27 mouse cellular contexts compared by ENCODE assay signal in the genomic region with DNA sequence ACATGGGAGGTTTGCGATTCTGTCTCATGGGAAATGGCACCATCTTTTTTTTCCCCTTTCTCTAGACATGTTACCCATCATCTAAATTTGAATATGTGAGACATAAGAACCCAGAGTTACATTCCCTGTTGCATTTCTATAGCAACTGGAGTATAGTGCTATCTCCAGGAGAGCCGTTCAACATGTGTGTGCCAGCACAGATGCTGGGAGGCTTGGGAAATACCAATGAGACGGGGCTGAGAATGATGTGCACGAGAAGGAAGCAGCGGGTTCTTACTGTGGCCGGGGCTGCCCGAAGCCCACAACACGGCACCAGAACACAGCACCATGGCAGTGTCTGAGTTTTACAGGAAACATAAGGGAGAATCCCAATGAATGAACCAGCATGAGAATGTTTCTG. TPM values are rescaled to one million over a fixed set of nuclear protein-coding genes. Genes with fewer than 3 reads are reported as not detected.
DNase-seq lines count a peak whose midpoint lies in the region; ATAC-seq lines count a peak whose summit lies in the region.
"Had no signal": no experiment of that assay in that cellular context is flagged by ENCODE, and none has a peak within 500 bp of the region (broad histone marks: within the 10 kb centered on the region; RNA-seq: fewer than 3 reads in every experiment).

No protein-coding gene starts in this region.

- H3K27me3 ChIP-seq in embryonic facial prominence, embryonic 12.5 days = peaks cover 2% of the 10 kb centered on the region; the same call in 1 of the 2 replicates
- no peaks in the 10 kb centered on the region for H3K27me3 ChIP-seq in embryonic facial prominence, embryonic 10.5 days (replicated peaks; ENCODE audit: low read depth, poor library complexity, severe bottlenecking)
- H3K27me3 ChIP-seq: CH12.LX; embryonic facial prominence, embryonic 13.5 days; embryonic facial prominence, embryonic 15.5 days; forebrain, embryonic 12.5 days; forebrain, embryonic 15.5 days had no signal

- H3K4me2 ChIP-seq in embryonic facial prominence, embryonic 12.5 days (replicated peaks) = peak overlapping the region; percentile 18; the same call in 1 of the 2 replicates
- H3K4me2 ChIP-seq: embryonic facial prominence, embryonic 15.5 days; forebrain, embryonic 12.5 days; forebrain, embryonic 15.5 days had no signal

- H3K9ac ChIP-seq in embryonic facial prominence, embryonic 12.5 days = no peak overlapping the region
- H3K9ac ChIP-seq: embryonic facial prominence, embryonic 13.5 days; embryonic facial prominence, embryonic 15.5 days; forebrain, embryonic 12.5 days; forebrain, embryonic 15.5 days had no signal

- H3K36me3 ChIP-seq in embryonic facial prominence, embryonic 12.5 days = no peaks in the 10 kb centered on the region
- H3K36me3 ChIP-seq in embryonic facial prominence, embryonic 10.5 days (replicated peaks) = no peaks in the 10 kb centered on the region
- H3K36me3 ChIP-seq: embryonic facial prominence, embryonic 13.5 days; embryonic facial prominence, embryonic 15.5 days; forebrain, embryonic 10.5 days; forebrain, embryonic 12.5 days; forebrain, embryonic 15.5 days; G1E had no signal

- peaks cover 10% of the 10 kb centered on the region; the same call in 1 of the 2 replicates for H3K4me1 ChIP-seq in embryonic facial prominence, embryonic 12.5 days
- peaks cover 20% of the 10 kb centered on the region for H3K4me1 ChIP-seq in embryonic facial prominence, embryonic 10.5 days
- H3K4me1 ChIP-seq: embryonic facial prominence, embryonic 15.5 days; forebrain, embryonic 12.5 days had no signal

- 72% methylated on average over 8 of the region's 8 CpGs for WGBS in embryonic facial prominence, embryonic 12.5 days
- 85% methylated on average over 8 of the region's 8 CpGs for WGBS in embryonic facial prominence, embryonic 10.5 days

- no peak overlapping the region for H3K27ac ChIP-seq in embryonic facial prominence, embryonic 12.5 days
- H3K27ac ChIP-seq in embryonic facial prominence, embryonic 10.5 days (replicated peaks) = no peak overlapping the region; the same call in 1 of the 2 replicates
- H3K27ac ChIP-seq: embryonic facial prominence, embryonic 13.5 days; embryonic facial prominence, embryonic 15.5 days; forebrain, embryonic 10.5 days; forebrain, embryonic 12.5 days; forebrain, embryonic 15.5 days had no signal

- no peak for ATAC-seq in embryonic facial prominence, embryonic 12.5 days (ENCODE audit: insufficient number of reproducible peaks, insufficient read depth, low FRiP score, low TSS enrichment)
- peak; percentile 47; the same call in 1 of the 2 replicates for ATAC-seq in frontal cortex, adult (ENCODE audit: low TSS enrichment)
- ATAC-seq: activated CD4-positive, CD25-positive, alpha-beta regulatory T cell, adult 4 months; CD4-positive, CD25-positive, alpha-beta regulatory T cell, adult 4 months; forebrain, embryonic 15.5 days; Patski had no signal

- H3K9me3 ChIP-seq in embryonic facial prominence, embryonic 12.5 days = no peaks in the 10 kb centered on the region
- no peaks in the 10 kb centered on the region for H3K9me3 ChIP-seq in embryonic facial prominence, embryonic 10.5 days
- H3K9me3 ChIP-seq: embryonic facial prominence, embryonic 13.5 days; embryonic facial prominence, embryonic 15.5 days; forebrain, embryonic 10.5 days; forebrain, embryonic 15.5 days; G1E had no signal

- no peak for DNase-seq in embryonic facial prominence, embryonic 10.5 days (ENCODE audit: low spot score)
- no peak for DNase-seq in frontal cortex, postnatal 10 days (ENCODE audit: low spot score in 2 of 2)
- DNase-seq in right cerebral cortex, postnatal 10 days (ENCODE audit: low spot score in 2 of 2) = peak; percentile 28 to 55
- DNase-seq in right cerebral cortex, postnatal 25 days = no peak
- DNase-seq: adrenal gland, adult 8-10 months; adrenal gland, postnatal 14 days; adrenal gland, postnatal 36 days; B cell, adult 2 months; cerebellum, adult 11 months; cerebellum, adult 18-20 months; cerebellum, adult 8-10 months; cerebellum, adult 9-11 months; cerebellum, postnatal 14 days; cerebellum, postnatal 36 days had no signal

- H3K4me3 ChIP-seq in embryonic facial prominence, embryonic 12.5 days = no peak overlapping the region
- H3K4me3 ChIP-seq in embryonic facial prominence, embryonic 10.5 days = no peak overlapping the region
- H3K4me3 ChIP-seq: embryonic facial prominence, embryonic 13.5 days; embryonic facial prominence, embryonic 15.5 days; erythroblast, embryonic 14.5 days; forebrain, embryonic 10.5 days; forebrain, embryonic 12.5 days; forebrain, embryonic 15.5 days had no signal

RNA-seq across cellular contexts. Expression of a gene that starts 29.5 kb away (rescaled TPM):
- polyA plus RNA-seq in embryonic facial prominence, embryonic 12.5 days (2016; fragmentation: Nextera tagmentation; extraction: Ambion mirVana) = 8.5 and 9.9 TPM in 2 replicates
- 8.0 and 9.4 TPM in 2 replicates for polyA plus RNA-seq in embryonic facial prominence, embryonic 10.5 days (2016; fragmentation: Nextera tagmentation; extraction: Ambion mirVana)
- polyA plus RNA-seq: erythroblast, embryonic 14.5 days; G1E had no signal

Comparison
In these comparisons a context has a peak if more than half of its experiments do, and no peak if none do; other contexts are left out.
1. DNase-seq: peak in right cerebral cortex, postnatal 10 days (2 of 2); none in embryonic facial prominence, embryonic 10.5 days (single experiment), frontal cortex, postnatal 10 days (0 of 2) and right cerebral cortex, postnatal 25 days (single experiment).